Mouse (Mus musculus): Measurements from ENCODE around the gene St3gal2. TPM values are rescaled to one million over a fixed set of nuclear protein-coding genes. Genes with fewer than 3 reads are reported as not detected.
A peak's percentile ranks its signal among the peaks of the same experiment; 100 is the strongest.
"Not testable (repeated sequence)": the region's sequence is repeated elsewhere in the genome, so short reads cannot be mapped to it uniquely, and the experiment has no call there.

Gene St3gal2
- polyA plus RNA-seq, 2 experiments, result 9.6 to 11.7 TPM

DNA sequence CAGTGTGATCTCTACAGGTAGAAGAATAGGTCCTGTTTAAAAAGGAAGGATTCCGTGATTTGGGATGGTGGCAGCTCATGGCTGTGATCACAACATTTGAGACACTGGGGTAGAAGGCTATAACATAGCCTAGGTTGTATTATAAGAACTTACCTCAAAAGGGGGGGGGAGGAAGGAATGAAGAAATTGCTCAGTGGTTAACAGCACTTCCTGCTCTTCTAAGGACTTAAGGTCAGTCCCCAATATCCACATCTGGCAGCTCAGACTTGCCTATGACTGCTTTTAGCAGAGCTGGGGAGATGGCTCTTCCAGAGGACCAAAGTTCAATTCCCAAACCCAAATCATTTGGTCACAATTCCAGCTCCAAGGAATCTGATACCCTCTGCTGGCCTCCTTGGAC, 13.0 kb upstream of the St3gal2 start:
- Histone ChIP-seq H3K4me2 (ENCODE audit: low read depth) (no peak overlapping the region), H3K27ac (no peak overlapping the region), H3K9me3 (ENCODE audit: control insufficient read depth, low read length) (no peaks in the 10 kb centered on the region), H3K4me3 (ENCODE audit: insufficient read depth in 1 of 2, low read depth in 2 of 2, low read length in 2 of 2) (no peak overlapping the region), H3K4me1 (replicated peaks; ENCODE audit: control insufficient read depth in 2 of 2, insufficient read depth in 2 of 2, low read length in 1 of 2) (peaks cover 4 to 5% of the 10 kb centered on the region in 2 experiments; a peak in 3 of 4 replicates), H3K9ac (replicated peaks) (no peak overlapping the region), H3K36me3 (replicated peaks; ENCODE audit: control insufficient read depth, insufficient read depth, low read depth) (no peaks in the 10 kb centered on the region), H3K27me3 (ENCODE audit: control insufficient read depth, insufficient read depth, low read length) (no peaks in the 10 kb centered on the region)
- no peak for DNase-seq (ENCODE audit: low read depth in 3 of 3, low spot score in 3 of 3)
- TF ChIP-seq CTCF (IDR thresholded peaks at IDR 0.05; ENCODE audit: low read depth), result no peak
- no peak for TF ChIP-seq EP300 (IDR thresholded peaks at IDR 0.05; ENCODE audit: low read depth)
- no peak for ATAC-seq (ENCODE audit: insufficient read depth)
- WGBS (ENCODE audit: insufficient replicate concordance), result 79% methylated on average over 1 of the region's 1 CpGs

DNA sequence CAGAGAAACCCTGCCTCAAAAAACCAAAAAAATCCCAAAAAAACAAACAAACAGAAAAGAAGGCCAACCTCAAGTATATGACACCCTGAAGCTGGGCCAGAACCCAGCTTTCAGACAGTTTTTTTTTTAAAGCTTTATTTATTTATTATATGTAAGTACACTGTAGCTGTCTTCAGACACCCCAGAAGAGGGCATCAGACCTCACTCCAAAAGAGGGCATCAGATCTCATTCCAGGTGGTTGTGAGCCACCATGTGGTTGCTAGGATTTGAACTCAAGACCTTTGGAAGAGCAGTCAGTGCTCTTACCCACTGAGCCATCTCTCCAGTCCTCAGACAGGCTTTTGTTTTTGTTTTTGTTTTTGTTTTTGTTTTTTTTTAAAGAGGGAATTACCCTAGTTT, 9.9 kb upstream of the St3gal2 start:
- not testable (repeated sequence) for H3K27me3 ChIP-seq (ENCODE audit: control insufficient read depth, insufficient read depth, low read length); ATAC-seq (ENCODE audit: insufficient read depth); H3K4me3 ChIP-seq (ENCODE audit: insufficient read depth in 1 of 2, low read depth in 2 of 2, low read length in 2 of 2); H3K9ac ChIP-seq (replicated peaks); H3K27ac ChIP-seq; H3K4me1 ChIP-seq (replicated peaks; ENCODE audit: control insufficient read depth in 2 of 2, insufficient read depth in 2 of 2, low read length in 1 of 2); H3K36me3 ChIP-seq (replicated peaks; ENCODE audit: control insufficient read depth, insufficient read depth, low read depth); H3K4me2 ChIP-seq (ENCODE audit: low read depth); DNase-seq (ENCODE audit: low read depth in 3 of 3, low spot score in 3 of 3); H3K9me3 ChIP-seq (ENCODE audit: control insufficient read depth, low read length)
- 0 out of 2 replicates have a peak, but pooled peaks have one; percentile 10 for TF ChIP-seq CTCF (IDR thresholded peaks at IDR 0.05; ENCODE audit: low read depth)

DNA sequence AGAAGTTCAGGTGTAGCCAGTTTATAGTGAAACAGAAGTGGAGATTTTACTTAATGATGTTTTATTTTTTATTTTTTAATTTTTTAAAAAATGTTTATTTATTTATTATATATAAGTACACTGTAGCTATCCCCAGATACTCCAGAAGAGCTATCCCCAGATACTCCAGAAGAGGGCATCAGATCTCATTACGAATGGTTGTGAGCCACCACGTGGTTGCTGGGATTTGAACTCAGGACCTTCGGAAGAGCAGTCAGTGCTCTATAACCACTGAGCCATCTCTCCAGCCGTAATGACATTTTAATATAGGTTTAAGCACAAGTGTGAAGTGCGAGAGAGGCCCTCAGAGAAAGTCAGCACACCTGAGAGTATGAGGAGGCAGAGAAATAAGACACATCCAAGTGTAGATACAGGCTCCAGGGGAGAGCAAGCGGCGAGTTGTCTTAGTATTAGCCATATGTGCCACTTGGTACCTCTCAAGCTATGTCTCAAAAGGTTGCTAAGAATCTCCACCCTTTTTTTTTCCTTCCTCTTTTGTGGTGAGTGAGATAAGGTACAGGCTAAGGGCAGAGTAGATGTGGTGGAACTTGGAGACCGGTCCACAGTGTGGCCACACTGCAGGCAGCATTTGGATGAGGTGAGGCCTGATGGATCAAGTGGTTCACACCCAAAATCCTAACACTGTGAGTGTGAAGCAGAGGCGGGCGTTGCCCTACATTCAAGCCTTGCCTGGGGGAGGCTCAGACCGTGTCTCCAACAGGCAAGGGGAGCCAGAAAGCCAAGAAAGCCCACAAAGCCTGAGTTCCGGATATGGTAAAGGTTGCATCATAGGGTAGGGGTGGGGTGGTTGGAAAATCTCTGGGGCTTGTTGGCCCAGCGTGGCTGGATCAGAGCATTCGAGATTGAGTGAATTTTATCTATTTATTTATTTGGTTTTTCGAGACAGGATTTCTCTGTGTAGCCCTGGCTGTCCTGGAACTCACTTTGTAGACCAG, 7.8 kb upstream of the St3gal2 start:
- H3K9me3 ChIP-seq (ENCODE audit: control insufficient read depth, low read length), result no peaks in the 10 kb centered on the region
- no peak for DNase-seq (ENCODE audit: low read depth in 3 of 3, low spot score in 3 of 3)
- H3K36me3 ChIP-seq (replicated peaks; ENCODE audit: control insufficient read depth, insufficient read depth, low read depth), result no peaks in the 10 kb centered on the region
- TF ChIP-seq CTCF (IDR thresholded peaks at IDR 0.05; ENCODE audit: low read depth) (peak; percentile 48), EP300 (IDR thresholded peaks at IDR 0.05; ENCODE audit: low read depth) (no peak)
- H3K27ac ChIP-seq, result no peak overlapping the region
- no peak overlapping the region for H3K4me3 ChIP-seq (ENCODE audit: insufficient read depth in 1 of 2, low read depth in 2 of 2, low read length in 2 of 2)
- ATAC-seq (ENCODE audit: insufficient read depth), result peak; percentile 75
- H3K27me3 ChIP-seq (ENCODE audit: control insufficient read depth, insufficient read depth, low read length), result no peaks in the 10 kb centered on the region
- peaks cover 5 to 8% of the 10 kb centered on the region in 2 experiments; a peak in 2 of 4 replicates for H3K4me1 ChIP-seq (replicated peaks; ENCODE audit: control insufficient read depth in 2 of 2, insufficient read depth in 2 of 2, low read length in 1 of 2)
- peak overlapping the region; percentile 22; the same call in 1 of the 2 replicates for H3K4me2 ChIP-seq (ENCODE audit: low read depth)
- WGBS (ENCODE audit: insufficient replicate concordance), result 32% methylated on average over 15 of the region's 15 CpGs
- no peak overlapping the region for H3K9ac ChIP-seq (replicated peaks)

DNA sequence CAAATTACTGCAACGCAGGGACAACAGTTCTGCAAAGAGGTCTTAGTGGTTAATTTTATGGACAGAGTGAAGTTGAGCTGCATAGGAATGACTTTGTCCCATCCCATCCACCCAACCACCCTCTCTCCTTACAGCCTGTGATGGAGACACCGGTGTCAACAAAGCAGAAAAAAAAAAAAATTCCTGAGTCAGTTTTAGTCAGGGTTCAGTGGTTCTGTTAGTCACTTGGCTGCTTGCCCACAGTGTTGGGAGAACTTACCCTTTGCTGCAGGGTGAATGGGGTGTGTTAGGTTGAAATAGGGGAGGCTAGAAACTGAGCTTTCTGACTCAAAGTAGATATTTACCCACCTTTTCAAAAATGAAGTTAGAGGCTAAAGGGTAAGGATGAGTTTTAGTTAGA, 2.3 kb upstream of the St3gal2 start:
- Histone ChIP-seq H3K36me3 (replicated peaks; ENCODE audit: control insufficient read depth, insufficient read depth, low read depth) (no peaks in the 10 kb centered on the region; the same call in 1 of the 2 replicates), H3K27me3 (ENCODE audit: control insufficient read depth, insufficient read depth, low read length) (no peaks in the 10 kb centered on the region), H3K4me1 (replicated peaks; ENCODE audit: control insufficient read depth in 2 of 2, insufficient read depth in 2 of 2, low read length in 1 of 2) (peaks cover 16 to 26% of the 10 kb centered on the region in 2 experiments), H3K4me3 (ENCODE audit: insufficient read depth in 1 of 2, low read depth in 2 of 2, low read length in 2 of 2) (no peak overlapping the region), H3K9ac (replicated peaks) (no peak overlapping the region), H3K9me3 (ENCODE audit: control insufficient read depth, low read length) (no peaks in the 10 kb centered on the region), H3K27ac (no peak overlapping the region), H3K4me2 (ENCODE audit: low read depth) (no peak overlapping the region)
- TF ChIP-seq EP300 (IDR thresholded peaks at IDR 0.05; ENCODE audit: low read depth), result no peak
- TF ChIP-seq CTCF (IDR thresholded peaks at IDR 0.05; ENCODE audit: low read depth), result no peak
- ATAC-seq (ENCODE audit: insufficient read depth), result no peak
- no peak for DNase-seq (ENCODE audit: low read depth in 3 of 3, low spot score in 3 of 3)
- WGBS (ENCODE audit: insufficient replicate concordance), result 64% methylated on average over 2 of the region's 2 CpGs

DNA sequence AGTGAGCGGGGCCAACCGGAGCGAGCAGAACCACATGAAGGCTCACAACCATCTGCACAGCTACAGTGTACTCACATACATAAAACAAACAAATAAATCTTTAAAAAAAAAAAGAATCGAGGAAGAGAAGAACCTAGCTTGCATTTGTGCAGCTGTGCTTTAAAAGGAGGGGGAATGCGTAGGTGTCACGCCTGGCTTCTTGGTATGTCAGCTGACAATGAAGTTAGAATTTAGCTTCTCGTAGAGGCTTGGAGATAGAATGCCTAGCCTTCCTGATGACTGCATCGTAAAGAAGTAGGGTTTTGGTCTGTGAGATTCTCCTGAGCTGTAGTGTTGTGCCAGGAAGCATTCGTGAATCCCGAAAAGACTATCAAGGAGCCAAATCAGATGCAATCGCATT, 1.7 kb upstream of the St3gal2 start:
- Histone ChIP-seq H3K4me3 (ENCODE audit: insufficient read depth in 1 of 2, low read depth in 2 of 2, low read length in 2 of 2) (no peak overlapping the region), H3K27ac (no peak overlapping the region), H3K4me1 (replicated peaks; ENCODE audit: control insufficient read depth in 2 of 2, insufficient read depth in 2 of 2, low read length in 1 of 2) (peaks cover 22 to 29% of the 10 kb centered on the region in 2 experiments), H3K4me2 (ENCODE audit: low read depth) (no peak overlapping the region), H3K9me3 (ENCODE audit: control insufficient read depth, low read length) (no peaks in the 10 kb centered on the region), H3K27me3 (ENCODE audit: control insufficient read depth, insufficient read depth, low read length) (no peaks in the 10 kb centered on the region), H3K9ac (replicated peaks) (no peak overlapping the region), H3K36me3 (replicated peaks; ENCODE audit: control insufficient read depth, insufficient read depth, low read depth) (peaks cover 1% of the 10 kb centered on the region; the same call in 1 of the 2 replicates)
- no peak for DNase-seq (ENCODE audit: low read depth in 3 of 3, low spot score in 3 of 3)
- ATAC-seq (ENCODE audit: insufficient read depth), result no peak
- 80% methylated on average over 11 of the region's 11 CpGs for WGBS (ENCODE audit: insufficient replicate concordance)
- no peak for TF ChIP-seq EP300 (IDR thresholded peaks at IDR 0.05; ENCODE audit: low read depth)
- no peak for TF ChIP-seq CTCF (IDR thresholded peaks at IDR 0.05; ENCODE audit: low read depth)

Measured in liver, embryonic 14.5 days (tissue).